Mouse (Mus musculus) C2C12 (cell line): ENCODE measurements around the gene Ramac.

Source experiments
- CEBPB ChIP-seq: IDR thresholded peaks from one replicate; pipeline ENCODE4 v1.6.1; 2011; ENCODE audit warnings: low read depth, mild to moderate bottlenecking, control low read depth, moderate library complexity
- CTCF ChIP-seq: IDR thresholded peaks from one replicate; pipeline ENCODE4 v1.5.1; 2011; ENCODE audit not compliant: control insufficient read depth, insufficient read depth, insufficient read length
- MAX ChIP-seq: IDR thresholded peaks from one replicate; pipeline ENCODE4 v1.6.1; 2011; ENCODE audit warnings: mild to moderate bottlenecking, control low read depth
- MYOG ChIP-seq: IDR thresholded peaks from one replicate; pipeline ENCODE4 v1.6.1; 2011; ENCODE audit not compliant: control insufficient read depth, insufficient read length; ENCODE audit errors: extremely low read depth
- USF1 ChIP-seq: IDR thresholded peaks from one replicate; pipeline ENCODE4 v1.6.1; 2011; ENCODE audit warnings: low read depth, mild to moderate bottlenecking, control low read depth, moderate library complexity

DNA sequence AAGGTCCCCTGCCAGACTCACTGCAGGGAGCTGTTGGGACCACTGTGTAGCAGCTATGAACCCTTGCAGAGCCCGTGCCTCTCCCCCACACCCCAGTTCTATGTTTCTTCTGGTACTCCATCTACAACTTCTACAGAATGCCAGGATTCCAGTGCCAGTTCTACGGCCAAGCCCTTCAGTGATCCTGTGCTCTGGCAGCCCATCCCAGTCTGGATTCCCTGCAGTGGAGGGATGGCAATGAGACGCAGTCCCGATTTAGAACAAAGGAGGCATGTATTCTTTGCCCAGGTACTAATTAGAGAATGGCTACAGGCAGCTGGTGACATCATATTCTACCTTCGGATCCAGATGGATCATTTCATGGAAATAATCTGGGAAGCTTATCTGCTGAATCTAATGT, 41.5 kb upstream of the Ramac start:
- no peak for TF ChIP-seq USF1
- no peak for TF ChIP-seq CTCF
- no peak for TF ChIP-seq CEBPB
- TF ChIP-seq MAX = no peak
- no peak for TF ChIP-seq MYOG
